Mouse (Mus musculus) MEL (cell line): ENCODE results near the gene Sept6.

Experiments
- CTCF ChIP-seq, 3 experiments: IDR thresholded peaks in 2 of 3; conservative IDR thresholded peaks in 1 of 3; 2 replicates each; pipeline ENCODE4 v1.5.1; 2011 to 2012; ENCODE audit warnings: low read length in 3 of 3, low read depth in 2 of 3, mild to moderate bottlenecking in 2 of 3, improper control_type of control experiment in 1 of 3, inconsistent platforms in 1 of 3, mixed read lengths in 1 of 3, moderate library complexity in 1 of 3; ENCODE audit not compliant: control insufficient read depth in 1 of 3, insufficient read depth in 1 of 3, poor library complexity in 1 of 3, severe bottlenecking in 1 of 3
- E2F4 ChIP-seq: IDR thresholded peaks from 2 replicates; pipeline ENCODE4 v1.6.1; 2011; ENCODE audit warnings: low read depth, low read length, improper control_type of control experiment, borderline replicate concordance
- EP300 ChIP-seq, 2 experiments: IDR thresholded peaks; 2 replicates each; pipeline ENCODE4 v1.6.1; 2011; ENCODE audit warnings: improper control_type of control experiment in 2 of 2, low read length in 2 of 2, low read depth in 1 of 2, mild to moderate bottlenecking in 1 of 2
- NRF1 ChIP-seq: IDR thresholded peaks from 2 replicates; pipeline ENCODE4 v1.6.1; 2014; ENCODE audit warnings: low read depth, mild to moderate bottlenecking, inconsistent platforms, low read length, improper control_type of control experiment, moderate library complexity; ENCODE audit not compliant: poor library complexity, insufficient read depth, severe bottlenecking
- POLR2A ChIP-seq, 2 experiments: IDR thresholded peaks; 2 replicates each; pipeline ENCODE4 v1.6.1; 2011 to 2012; ENCODE audit warnings: low read length in 2 of 2, mild to moderate bottlenecking in 2 of 2, control low read depth in 1 of 2, improper control_type of control experiment in 1 of 2, low read depth in 1 of 2, moderate library complexity in 1 of 2; ENCODE audit not compliant: control insufficient read depth in 1 of 2, insufficient read depth in 1 of 2, poor library complexity in 1 of 2
- POLR2AphosphoS2 ChIP-seq: IDR thresholded peaks from 2 replicates; pipeline ENCODE4 v1.6.1; 2011; ENCODE audit warnings: low read length, improper control_type of control experiment
- USF1 ChIP-seq: IDR thresholded peaks from 2 replicates; pipeline ENCODE4 v1.6.1; 2014; ENCODE audit warnings: low read depth, mild to moderate bottlenecking, inconsistent platforms, low read length, improper control_type of control experiment, moderate library complexity

GRCm38 (mm10) chrX:36929694-36930093 is 61.9 kb downstream of the Sept6 start:
- TF ChIP-seq EP300 (IDR thresholded peaks at IDR 0.05; ENCODE audit: low read depth in 1 of 2, low read length in 2 of 2) (no peak), E2F4 (no peak), POLR2A (IDR thresholded peaks at IDR 0.05; ENCODE audit: control insufficient read depth in 1 of 2, insufficient read depth in 1 of 2, low read depth in 1 of 2, low read length in 2 of 2, poor library complexity in 1 of 2) (no peak), USF1 (no peak), CTCF (IDR thresholded peaks at IDR 0.05 in 2 of 3, conservative IDR thresholded peaks at IDR 0.05 in 1 of 3; ENCODE audit: control insufficient read depth in 1 of 3, insufficient read depth in 1 of 3, low read depth in 2 of 3, low read length in 3 of 3, poor library complexity in 1 of 3, severe bottlenecking in 1 of 3) (no peak), NRF1 (no peak), POLR2AphosphoS2 (no peak)
